Mouse (Mus musculus) heart, adult 2 months (tissue): ENCODE results near the gene Sh3bp4. TPM values are rescaled to one million over a fixed set of nuclear protein-coding genes. Genes with fewer than 3 reads are reported as not detected.

Experiments
- DNase-seq, 2 experiments: peaks; one replicate each; pipeline ENCODE4 v3.0.0; 2021
- H3K27ac ChIP-seq: fragments of 200-600 bp; 2 replicates; pipeline ENCODE4 v1.8.1; 2022
- H3K27me3 ChIP-seq: fragments of 200-500 bp; 2 replicates; pipeline ENCODE4 v1.6.1; 2012; ENCODE audit warnings: mild to moderate bottlenecking, low read length, inconsistent platforms, mixed read lengths; ENCODE audit not compliant: control insufficient read depth, insufficient read depth
- H3K36me3 ChIP-seq: fragments of 200-500 bp; 2 replicates; pipeline ENCODE4 v1.6.1; 2012; ENCODE audit warnings: low read length, inconsistent platforms; ENCODE audit not compliant: control insufficient read depth, insufficient read depth
- H3K4me1 ChIP-seq: fragments of 200-500 bp; 2 replicates; pipeline ENCODE4 v1.6.1; 2011; ENCODE audit warnings: low read length; ENCODE audit not compliant: control insufficient read depth, insufficient read depth
- H3K4me3 ChIP-seq: fragments of 200-600 bp; 2 replicates; pipeline ENCODE4 v1.8.1; 2022
- H3K79me2 ChIP-seq: fragments of 200-500 bp; replicated peaks from 2 replicates; pipeline ENCODE4 v1.6.1; 2012; ENCODE audit warnings: mild to moderate bottlenecking, inconsistent platforms, low read length, moderate library complexity, mixed read lengths; ENCODE audit not compliant: control insufficient read depth, insufficient read depth
- H3K9ac ChIP-seq: fragments of 200-500 bp; 2 replicates; pipeline ENCODE4 v1.6.1; 2012; ENCODE audit warnings: low read depth, mild to moderate bottlenecking, control low read depth, inconsistent platforms, low read length, mixed read lengths
- CTCF ChIP-seq: fragments of 200-600 bp; IDR thresholded peaks from 2 replicates; pipeline ENCODE4 v1.8.1; 2022; ENCODE audit warnings: antibody characterized with exemption, mild to moderate bottlenecking, moderate library complexity
- EP300 ChIP-seq: fragments of 200-500 bp; IDR thresholded peaks from 2 replicates; pipeline ENCODE4 v1.6.1; 2011; ENCODE audit warnings: low read depth, low read length, control low read depth; ENCODE audit not compliant: insufficient read depth
- POLR2A ChIP-seq: fragments of 200-500 bp; IDR thresholded peaks from 2 replicates; pipeline ENCODE4 v1.6.1; 2011; ENCODE audit warnings: mild to moderate bottlenecking, low read depth, low read length, control low read depth; ENCODE audit not compliant: insufficient read depth
- WGBS: fragments of 180-500 bp; shearing (Covaris S2); methylation state at CpG from one replicate; pipeline ENCODE4 v1.1.7; 2018; 5-methylcytosine and 5-hydroxymethylcytosine counted together
- intact Hi-C: fragments of 180-260 bp; cut with DNase I; formaldehyde crosslinking; loops from one replicate; pipeline ENCODE4 v1.15.1; 2025
- polyA plus RNA-seq: library from polyadenylated mRNA; depleted of rRNA; stranded (reverse); fragments of >200 nt; gene quantifications from 2 replicates; pipeline ENCODE4 v1.2.3, GENCODE M21; 2012
- total RNA-seq, 2 experiments: library from RNA; stranded (reverse); gene quantifications; 2 replicates each; pipeline ENCODE4 v1.2.3; 2021

Gene Sh3bp4
- total and polyA plus RNA-seq, 3 experiments = 8.6 to 11.1 (median 10.0) TPM

- TF ChIP-seq EP300 = 0 out of 2 replicates have a peak, but pooled peaks have one; percentile 22
- TF ChIP-seq POLR2A = no peak
- TF ChIP-seq CTCF = no peak
- Histone ChIP-seq H3K36me3 (peaks cover 10% of the 10 kb centered on the region), H3K27me3 (no peaks in the 10 kb centered on the region), H3K9ac (no peak overlapping the region), H3K4me1 (peaks cover 63% of the 10 kb centered on the region), H3K4me3 (peak overlapping the region; percentile 9; the same call in 1 of the 2 replicates), H3K79me2 (peaks cover 5% of the 10 kb centered on the region), H3K27ac (peak overlapping the region; percentile 76)
- DNase-seq = peak; percentile 62 to 79
- WGBS = 12% methylated on average over 19 of the region's 19 CpGs
- intact Hi-C loops = loop anchor here (2.0 kb wide), 2 partner anchors 14 to 30 kb away; no protein-coding TSS in a partner anchor
Observed at GRCm38 (mm10) chr1:89092442-89092991, 22.3 kb downstream of the Sh3bp4 start.

DNA sequence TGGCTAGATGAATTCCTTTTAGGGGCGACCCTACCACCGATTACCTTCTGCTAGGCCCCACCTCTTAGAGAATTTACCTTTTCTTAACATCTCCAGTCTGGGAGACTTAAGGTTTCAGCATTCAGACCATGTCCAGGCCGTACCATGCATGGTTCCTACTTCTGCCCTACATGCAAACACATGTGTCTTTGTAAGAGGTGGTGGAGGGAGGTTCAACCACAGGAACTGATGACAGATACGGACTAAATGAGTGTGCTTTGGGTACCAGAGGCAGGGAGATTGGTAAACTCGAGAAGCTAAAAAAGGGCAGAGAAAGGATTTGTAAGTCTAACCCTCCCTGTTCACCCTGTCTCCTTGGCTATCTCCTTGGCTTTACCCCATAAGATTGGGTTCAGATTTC lies 23.5 kb downstream of the Sh3bp4 start:
- no peak for DNase-seq
- Histone ChIP-seq H3K4me1 (peaks cover 56% of the 10 kb centered on the region), H3K27ac (peak overlapping the region; percentile 76), H3K27me3 (no peaks in the 10 kb centered on the region), H3K79me2 (peaks cover 5% of the 10 kb centered on the region), H3K4me3 (no peak overlapping the region), H3K9ac (no peak overlapping the region), H3K36me3 (peaks cover 10% of the 10 kb centered on the region)
- intact Hi-C loops = loop anchor here (1.0 to 2.0 kb wide), 3 partner anchors 10 to 29 kb away; no protein-coding TSS in a partner anchor
- TF ChIP-seq CTCF = no peak
- no peak for TF ChIP-seq POLR2A
- no peak for TF ChIP-seq EP300
- WGBS = 66% methylated on average over 5 of the region's 5 CpGs

DNA sequence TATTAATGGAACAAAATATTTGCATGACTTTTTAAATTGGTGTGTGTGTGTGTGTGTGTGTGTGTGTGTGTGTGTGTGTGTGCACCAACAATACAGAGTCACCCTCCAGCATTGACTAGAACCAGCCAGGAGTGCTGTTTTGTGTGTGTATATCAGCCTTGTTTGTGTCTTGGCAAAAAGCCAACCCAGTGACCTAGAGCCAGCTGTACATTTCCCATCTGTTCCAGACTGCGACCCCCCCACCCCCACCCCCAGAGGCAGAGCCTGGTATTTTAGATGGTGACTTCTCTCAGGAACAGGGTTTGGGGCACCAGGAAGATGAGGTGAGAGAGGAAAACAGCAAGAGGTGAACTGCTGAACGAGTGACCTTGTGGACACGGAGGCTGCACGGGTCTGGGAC lies 24.2 kb downstream of the Sh3bp4 start:
- H3K27me3 ChIP-seq = no peaks in the 10 kb centered on the region
- no peak for DNase-seq
- peaks cover 49% of the 10 kb centered on the region for H3K4me1 ChIP-seq

GRCm38 (mm10) chr1:89095642-89096424 lies 25.6 kb downstream of the Sh3bp4 start:
- no peak for TF ChIP-seq CTCF
- no peak for TF ChIP-seq EP300
- TF ChIP-seq POLR2A = no peak
- H3K27me3 ChIP-seq = no peaks in the 10 kb centered on the region
- H3K4me3 ChIP-seq = no peak overlapping the region
- H3K27ac ChIP-seq = no peak overlapping the region
- 66% methylated on average over 14 of the region's 14 CpGs for WGBS
- peaks cover 5% of the 10 kb centered on the region for H3K79me2 ChIP-seq
- H3K4me1 ChIP-seq = peaks cover 37% of the 10 kb centered on the region
- H3K36me3 ChIP-seq = peaks cover 10% of the 10 kb centered on the region
- 0 out of 2 replicates have a peak overlapping the region, but pooled peaks have one; percentile 6 for H3K9ac ChIP-seq
- intact Hi-C loops = no loop called here
- no peak for DNase-seq

More for the DNA sequence above, 24.2 kb downstream of the Sh3bp4 start:
- intact Hi-C loops = loop anchor here (1.0 kb wide), 1 partner anchor 9 kb away; no protein-coding TSS in a partner anchor
- Histone ChIP-seq H3K79me2 (peaks cover 5% of the 10 kb centered on the region), H3K9ac (no peak overlapping the region), H3K4me3 (no peak overlapping the region), H3K36me3 (peaks cover 10% of the 10 kb centered on the region), H3K27ac (no peak overlapping the region)
- TF ChIP-seq CTCF = no peak
- TF ChIP-seq POLR2A = no peak
- TF ChIP-seq EP300 = no peak
- 25% methylated on average over 4 of the region's 4 CpGs for WGBS

DNA sequence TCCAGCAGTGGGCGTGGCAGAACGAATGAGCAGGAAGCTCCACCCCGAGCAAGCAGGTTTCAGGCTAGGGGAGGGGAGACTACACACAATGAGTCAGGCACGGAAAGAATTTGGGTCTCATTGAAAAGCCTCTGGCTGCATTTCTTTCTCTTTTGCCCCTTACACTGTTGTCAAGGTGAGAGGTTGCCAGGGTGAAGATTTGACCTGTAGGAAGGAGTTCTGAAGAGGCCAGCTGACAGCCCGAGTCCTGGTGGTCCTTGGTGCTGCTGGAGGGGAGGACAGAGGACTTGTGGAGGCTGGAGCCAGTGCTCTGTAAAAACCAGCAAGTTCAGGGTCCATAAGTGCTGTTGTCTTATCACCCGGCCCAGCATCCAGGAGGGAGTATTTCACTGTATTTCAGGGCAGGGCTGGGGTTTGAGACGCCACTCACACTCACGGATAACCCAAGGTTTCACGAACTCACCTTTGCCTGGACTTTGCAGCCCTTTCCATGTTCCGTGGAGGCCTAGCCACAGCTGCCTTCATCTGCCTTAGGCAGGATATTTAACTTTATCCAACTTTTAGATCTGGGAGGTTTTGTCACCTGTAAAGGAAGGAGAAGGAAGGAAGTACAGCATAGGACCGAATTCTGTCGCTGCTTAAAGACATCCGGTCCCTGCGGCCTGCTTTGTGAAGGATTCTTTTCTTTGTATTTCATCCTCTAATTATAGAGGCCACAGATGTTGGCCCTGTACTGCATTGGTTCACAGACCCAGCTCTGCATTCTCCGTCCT lies 32.2 kb downstream of the Sh3bp4 start:
- Histone ChIP-seq H3K27me3 (no peaks in the 10 kb centered on the region), H3K4me3 (no peak overlapping the region), H3K9ac (no peak overlapping the region), H3K79me2 (no peaks in the 10 kb centered on the region), H3K27ac (peak overlapping the region; percentile 58), H3K36me3 (no peaks in the 10 kb centered on the region), H3K4me1 (peaks cover 23% of the 10 kb centered on the region)
- intact Hi-C loops = loop anchor here (1.0 kb wide), 1 partner anchor 8 kb away; no protein-coding TSS in a partner anchor
- TF ChIP-seq EP300 (no peak), POLR2A (no peak), CTCF (no peak)
- 30% methylated on average over 15 of the region's 15 CpGs for WGBS
- DNase-seq = no peak
